29 mouse cellular contexts compared by ENCODE assay signal in genomic region chr4:120061727-120062126, GRCm38 (mm10). TPM values are rescaled to one million over a fixed set of nuclear protein-coding genes. Genes with fewer than 3 reads are reported as not detected.
A peak's percentile ranks its signal among the peaks of the same experiment; 100 is the strongest.
DNase-seq lines count a peak whose midpoint lies in the region; ATAC-seq and TF ChIP-seq lines count a peak whose summit lies in the region.
"Had no signal": no experiment of that assay in that cellular context is flagged by ENCODE, and none has a peak within 500 bp of the region (broad histone marks: within the 10 kb centered on the region; RNA-seq: fewer than 3 reads in every experiment).

No protein-coding gene starts in this region.

- ATAC-seq in megakaryocyte, adult 5-6 weeks (ENCODE audit: poor library complexity, severe bottlenecking) = peak; percentile 90
- ATAC-seq: activated CD4-positive, CD25-positive, alpha-beta regulatory T cell, adult 4 months; CD4-positive, CD25-positive, alpha-beta regulatory T cell, adult 4 months; forebrain, embryonic 13.5 days; forebrain, embryonic 15.5 days; forebrain, postnatal 0 days; Patski had no signal

- H3K4me1 ChIP-seq in CH12.LX (ENCODE audit: control insufficient read depth in 1 of 2, insufficient read depth in 2 of 2) = peaks cover 22 to 73% of the 10 kb centered on the region in 2 experiments
- H3K4me1 ChIP-seq: embryonic facial prominence, embryonic 10.5 days; embryonic facial prominence, embryonic 12.5 days; forebrain, embryonic 13.5 days; forebrain, embryonic 15.5 days had no signal

- peak overlapping the region; percentile 15 for H3K27ac ChIP-seq in CH12.LX (ENCODE audit: insufficient read depth, low read depth)
- H3K27ac ChIP-seq: embryonic facial prominence, embryonic 10.5 days; embryonic facial prominence, embryonic 12.5 days; forebrain, embryonic 13.5 days; forebrain, embryonic 15.5 days had no signal

- H3K9me3 ChIP-seq in CH12.LX (replicated peaks; ENCODE audit: low read length) = peaks cover 3% of the 10 kb centered on the region
- H3K9me3 ChIP-seq: embryonic facial prominence, embryonic 10.5 days; embryonic facial prominence, embryonic 12.5 days; forebrain, embryonic 13.5 days; forebrain, embryonic 15.5 days had no signal

- dilution Hi-C loops in CH12.LX (cut with MboI; ENCODE audit: extremely low pct_ligation_motif_present, extremely low pct_unique_long_range_greater_than_20kb, low sequenced_read_pairs) = no loop called here

- no peak overlapping the region for H3K4me3 ChIP-seq in CH12.LX (replicated peaks in 1 of 3; ENCODE audit: low read depth in 2 of 3, low read length in 2 of 3, poor library complexity in 1 of 3)
- H3K4me3 ChIP-seq: embryonic facial prominence, embryonic 10.5 days; embryonic facial prominence, embryonic 12.5 days; forebrain, embryonic 13.5 days; forebrain, embryonic 15.5 days had no signal

- TF ChIP-seq RAD21 in CH12.LX (IDR thresholded peaks at IDR 0.05; ENCODE audit: low read depth, low read length) = no peak

- in situ Hi-C loops in CH12.LX (cut with MboI; ENCODE audit: low pct_ligation_motif_present, low pct_unique_long_range_greater_than_20kb, low sequenced_read_pairs) = no loop called here

- peaks cover 25% of the 10 kb centered on the region for H3K79me2 ChIP-seq in CH12.LX (replicated peaks; ENCODE audit: control insufficient read depth, extremely low read depth, insufficient read depth, poor library complexity, severe bottlenecking)

- TF ChIP-seq CTCF in CH12.LX (conservative IDR thresholded peaks at IDR 0.05 in 1 of 2, IDR thresholded peaks at IDR 0.05 in 1 of 2; ENCODE audit: low read depth in 2 of 2, low read length in 2 of 2) = no peak

- 0 out of 2 replicates have a peak overlapping the region, but pooled peaks have one; percentile 55 for H3K4me2 ChIP-seq in CH12.LX (ENCODE audit: insufficient read depth, low read depth, poor library complexity, severe bottlenecking)
- H3K4me2 ChIP-seq: embryonic facial prominence, embryonic 12.5 days; forebrain, embryonic 13.5 days; forebrain, embryonic 15.5 days had no signal

- TF ChIP-seq POLR2A in CH12.LX (IDR thresholded peaks at IDR 0.05; ENCODE audit: low read depth, low read length) = no peak

- TF ChIP-seq EP300 in CH12.LX (IDR thresholded peaks at IDR 0.05; ENCODE audit: low read length) = no peak

- peaks cover 16 to 54% of the 10 kb centered on the region in 2 experiments for H3K36me3 ChIP-seq in CH12.LX (replicated peaks in 1 of 2; ENCODE audit: control insufficient read depth in 1 of 2, insufficient read depth in 1 of 2, low read length in 1 of 2)
- H3K36me3 ChIP-seq: embryonic facial prominence, embryonic 10.5 days; embryonic facial prominence, embryonic 12.5 days; forebrain, embryonic 15.5 days had no signal

- H3K27me3 ChIP-seq in CH12.LX (replicated peaks) = no peaks in the 10 kb centered on the region
- H3K27me3 ChIP-seq: forebrain, embryonic 13.5 days; forebrain, embryonic 15.5 days; Patski had no signal

- H3K9ac ChIP-seq in CH12.LX (ENCODE audit: insufficient read depth, low read depth) = no peak overlapping the region
- H3K9ac ChIP-seq: embryonic facial prominence, embryonic 12.5 days; forebrain, embryonic 13.5 days; forebrain, embryonic 15.5 days; forebrain, postnatal 0 days had no signal

- peak; percentile 21 for DNase-seq in lung, postnatal 36 days
- no peak for DNase-seq in lung, postnatal 25 days (ENCODE audit: low spot score)
- no peak for DNase-seq in CH12.LX (ENCODE audit: extremely low read depth)
- no peak for DNase-seq in ovary, postnatal 36 days (ENCODE audit: low spot score)
- no peak for DNase-seq in thymus, adult 18-20 months
- DNase-seq: adrenal gland, adult 8-10 months; adrenal gland, postnatal 14 days; adrenal gland, postnatal 36 days; B cell, adult 2 months; cerebellum, adult 11-12 months; cerebellum, adult 2 months; cerebellum, adult 9-10 months; cerebellum, postnatal 10 days; cerebellum, postnatal 25 days; forebrain, postnatal 0 days had no signal

TF ChIP-seq in CH12.LX, 34 proteins besides CTCF, POLR2A, EP300 and RAD21:
- no peak for TF ChIP-seq SIN3A (IDR thresholded peaks at IDR 0.05; ENCODE audit: low read length)
- TF ChIP-seq ZKSCAN1 (IDR thresholded peaks at IDR 0.05; ENCODE audit: borderline replicate concordance, low read depth, low read length) = no peak
- no peak for TF ChIP-seq JUN (IDR thresholded peaks at IDR 0.05; ENCODE audit: insufficient read depth, low read depth, low read length)
- TF ChIP-seq UBTF (IDR thresholded peaks at IDR 0.05; ENCODE audit: low read depth, low read length) = no peak
- no peak for TF ChIP-seq MEF2A (IDR thresholded peaks at IDR 0.05; ENCODE audit: borderline replicate concordance, low read depth, low read length)
- no peak for TF ChIP-seq ZC3H11A (IDR thresholded peaks at IDR 0.05; ENCODE audit: low read depth, low read length)
- no peak for TF ChIP-seq CHD2 (IDR thresholded peaks at IDR 0.05; ENCODE audit: low read length)
- no peak for TF ChIP-seq BHLHE40 (IDR thresholded peaks at IDR 0.05; ENCODE audit: low read depth, low read length)
- TF ChIP-seq KAT2A (IDR thresholded peaks at IDR 0.05; ENCODE audit: insufficient replicate concordance, low read length) = no peak
- TF ChIP-seq HCFC1 (IDR thresholded peaks at IDR 0.05; ENCODE audit: low read depth, low read length) = no peak
- no peak for TF ChIP-seq MXI1 (IDR thresholded peaks at IDR 0.05; ENCODE audit: low read depth, low read length)
- TF ChIP-seq ELF1 (IDR thresholded peaks at IDR 0.05; ENCODE audit: low read depth, low read length) = no peak

RNA-seq across cellular contexts. Expression of gene AL607142.1, which starts 3.1 kb away (rescaled TPM):
- total RNA-seq in CH12.LX (2012; rRNA removed) = not detected in 2 replicates
- not detected in 2 replicates for total RNA-seq in CH12.LX (2014; rRNA removed)
- polyA plus RNA-seq in CH12.LX (2012; ENCODE audit: insufficient read length, low read depth) = 22.0 TPM in 1 of 2 replicates, not detected in the other
- not detected in 2 replicates for total RNA-seq in megakaryocyte, adult 5-6 weeks (2015)
- total RNA-seq in megakaryocyte, adult 5-6 weeks (2017) = not detected in 2 replicates
- total RNA-seq: adrenal gland, adult 18-20 months; adrenal gland, adult 8-10 months; adrenal gland, postnatal 14 days; adrenal gland, postnatal 36 days; ES-E14; forebrain, postnatal 0 days; MEL had no signal
- polyA plus RNA-seq: activated CD4-positive, CD25-positive, alpha-beta regulatory T cell, adult 4 months; CD4-positive, CD25-positive, alpha-beta regulatory T cell, adult 4 months; cerebellum, adult 2 months; cortical plate, adult 2 months; embryonic facial prominence, embryonic 10.5 days; embryonic facial prominence, embryonic 12.5 days; embryonic facial prominence, embryonic 14.5 days; forebrain, embryonic 11.5 days; forebrain, embryonic 13.5 days; forebrain, embryonic 15.5 days; forebrain, postnatal 0 days; Patski had no signal
